Mouse (Mus musculus) adrenal gland, postnatal 36 days (tissue): ENCODE results near the gene Wdr76. TPM values are rescaled to one million over a fixed set of nuclear protein-coding genes. Genes with fewer than 3 reads are reported as not detected.
"Not testable (repeated sequence)": the region's sequence is repeated elsewhere in the genome, so short reads cannot be mapped to it uniquely, and the experiment has no call there.

Experiments used
- DNase-seq, 2 experiments: peaks; one replicate each; pipeline ENCODE4 v3.0.0; 2021; ENCODE audit warnings: mixed read lengths in 1 of 2
- long read RNA-seq, 2 experiments: library from polyadenylated mRNA; stranded (forward); transcript quantifications; one replicate each; pipeline ENCODE4 v2.0.0; 2021; ENCODE audit warnings: borderline sequencing depth in 2 of 2
- total RNA-seq, 2 experiments: library from RNA; stranded (reverse); gene quantifications; 2 replicates each; pipeline ENCODE4 v1.2.3; 2021

The Wdr76 gene
- 1 to 10 TPM; 3.4 to 3.7 TPM for total RNA-seq
- long read RNA-seq, experiment 1, partial matches to known transcripts = 0 of 2 reads
- long read RNA-seq, experiment 1, other reads (novel, unspliced or antisense) = 2 of 2 reads
- long read RNA-seq, experiment 2 = 0 reads

DNA sequence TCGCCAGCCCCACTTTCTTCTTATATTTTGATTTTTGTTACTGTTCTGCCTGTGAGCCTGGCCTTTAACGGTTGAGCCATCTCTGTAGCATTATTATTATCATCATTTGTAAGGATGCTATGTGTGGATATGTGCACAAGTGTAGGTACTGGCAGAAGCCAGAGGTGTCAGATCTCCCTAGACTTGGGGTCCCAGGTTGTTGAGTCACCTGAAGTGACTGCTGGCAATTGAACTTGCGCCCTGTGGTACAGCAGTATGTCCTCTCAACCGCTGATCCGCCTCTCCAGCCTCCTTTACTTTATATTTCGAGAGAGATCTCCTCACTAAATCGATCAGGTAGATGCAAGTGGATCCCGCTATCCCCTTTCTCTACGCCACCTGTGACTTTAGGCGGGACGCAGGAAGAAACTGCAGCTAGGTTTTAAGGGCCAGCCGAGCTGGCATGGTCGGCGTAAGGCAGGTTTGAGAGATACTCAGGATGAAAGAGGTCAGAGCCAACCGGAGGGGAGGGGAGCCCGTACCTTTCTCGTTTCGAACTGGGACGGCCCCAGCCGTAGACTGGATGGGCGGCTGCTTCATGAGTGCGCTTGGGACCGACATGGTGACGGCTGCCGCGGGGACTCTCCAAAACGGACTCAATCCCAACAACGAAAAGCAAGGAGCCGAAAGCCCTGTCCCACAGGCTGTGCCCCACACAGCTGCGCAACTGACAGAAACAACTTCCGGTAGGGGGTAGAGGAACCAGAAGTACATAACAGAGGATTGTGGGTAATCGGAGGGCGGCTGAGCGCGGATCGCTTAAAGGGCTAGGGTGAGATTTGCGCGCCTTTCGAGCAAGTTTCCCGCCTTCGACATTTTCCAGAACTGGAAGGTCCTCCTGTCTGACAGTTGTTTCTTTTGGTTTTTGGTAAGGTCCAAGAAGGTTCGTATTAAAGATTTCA, at the start of gene Wdr76, which contains the start of gene Mfap1a:
Wdr76 (plus strand) TSS at position 782 of the 941 bp plus-strand sequence.
Mfap1a (minus strand) TSS at position 724 of the 941 bp plus-strand sequence.
- DNase-seq = peak; percentile 85 to 89

DNA sequence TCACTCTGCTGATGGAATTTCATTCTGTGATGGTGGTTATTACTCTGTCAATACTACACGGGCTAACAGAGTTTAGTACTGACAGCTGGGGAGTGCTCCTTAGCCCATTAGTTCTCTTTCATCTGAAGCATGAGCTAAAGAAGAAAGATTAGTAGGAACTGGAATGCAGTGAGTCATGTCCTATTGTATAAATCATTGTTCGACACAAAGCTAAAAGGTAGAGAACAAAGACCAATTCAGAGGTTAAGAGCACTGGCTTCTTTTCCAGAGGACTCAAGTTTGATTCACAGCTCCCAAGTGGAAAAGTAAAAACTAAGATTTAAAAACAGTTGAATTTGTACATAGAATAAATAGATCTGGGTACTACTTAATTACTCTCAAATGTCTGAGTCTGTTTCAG, 46.5 kb upstream of the Wdr76 start:
- DNase-seq = no peak

DNA sequence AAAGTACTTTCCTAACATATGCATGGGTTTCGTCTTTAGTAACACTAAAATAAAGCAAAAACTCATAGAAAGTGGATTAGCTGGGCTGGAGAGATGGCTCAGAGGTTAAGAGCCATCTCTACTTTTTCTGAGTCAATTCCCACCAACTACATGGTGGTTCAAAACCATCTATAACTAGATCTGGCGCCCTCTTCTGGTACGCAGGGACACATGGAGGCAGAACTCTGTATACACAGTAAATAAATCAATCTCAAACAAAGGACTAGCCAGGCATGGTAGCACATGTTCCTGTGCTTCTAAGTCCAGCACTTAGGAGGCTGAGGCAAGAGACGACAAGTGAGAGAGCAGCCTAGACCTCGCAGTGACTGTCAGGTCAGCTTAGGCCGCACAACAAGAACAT, 37.5 kb upstream of the Wdr76 start:
- DNase-seq = not testable (repeated sequence)

DNA sequence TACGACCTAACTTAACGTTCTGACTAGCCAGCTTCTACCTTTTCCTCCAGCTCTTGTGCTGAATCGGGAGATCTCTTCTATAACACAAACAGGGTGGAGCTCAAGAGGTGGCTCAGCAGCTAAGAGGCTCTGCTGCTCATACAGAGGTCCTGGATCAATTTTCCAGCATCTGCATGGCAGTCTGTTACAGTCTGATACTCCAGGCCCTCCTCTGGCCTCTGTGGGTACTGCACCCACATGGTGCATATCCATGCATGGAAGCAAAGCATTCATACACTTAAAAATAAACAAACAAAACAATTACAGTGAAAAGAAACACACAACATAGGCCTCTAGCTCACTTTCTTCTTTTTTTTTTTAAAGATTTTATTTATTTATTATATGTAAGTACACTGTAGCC, 33.7 kb upstream of the Wdr76 start:
- DNase-seq = not testable (repeated sequence)

DNA sequence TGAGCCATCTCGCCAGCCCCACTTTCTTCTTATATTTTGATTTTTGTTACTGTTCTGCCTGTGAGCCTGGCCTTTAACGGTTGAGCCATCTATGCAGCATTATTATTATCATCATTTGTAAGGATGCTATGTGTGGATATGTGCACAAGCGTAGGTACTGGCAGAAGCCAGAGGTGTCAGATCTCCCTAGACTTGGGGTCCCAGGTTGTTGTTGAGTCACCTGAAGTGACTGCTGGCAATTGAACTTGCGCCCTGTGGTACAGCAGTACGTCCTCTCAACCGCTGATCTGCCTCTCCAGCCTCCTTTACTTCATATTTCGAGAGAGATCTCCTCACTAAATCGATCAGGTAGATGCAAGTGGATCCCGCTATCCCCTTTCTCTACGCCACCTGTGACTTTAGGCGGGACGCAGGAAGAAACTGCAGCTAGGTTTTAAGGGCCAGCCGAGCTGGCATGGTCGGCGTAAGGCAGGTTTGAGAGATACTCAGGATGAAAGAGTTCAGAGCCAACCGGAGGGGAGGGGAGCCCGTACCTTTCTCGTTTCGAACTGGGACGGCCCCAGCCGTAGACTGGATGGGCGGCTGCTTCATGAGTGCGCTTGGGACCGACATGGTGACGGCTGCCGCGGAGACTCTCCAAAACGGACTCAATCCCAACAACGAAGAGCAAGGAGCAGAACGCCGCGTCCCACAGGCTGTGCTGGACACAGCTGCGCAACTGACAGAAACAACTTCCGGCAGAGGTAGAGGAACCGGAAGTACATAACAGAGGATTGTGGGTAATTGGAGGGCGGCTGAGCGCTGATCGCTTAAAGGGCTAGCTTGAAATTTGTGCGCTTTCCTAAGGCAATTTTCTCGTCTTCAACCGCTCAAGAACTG, 33.0 kb upstream of the Wdr76 start, which contains the start of gene Mfap1b:
Mfap1b (minus strand) TSS at position 767 of the 879 bp plus-strand sequence.
- DNase-seq = peak; percentile 79 to 82

DNA sequence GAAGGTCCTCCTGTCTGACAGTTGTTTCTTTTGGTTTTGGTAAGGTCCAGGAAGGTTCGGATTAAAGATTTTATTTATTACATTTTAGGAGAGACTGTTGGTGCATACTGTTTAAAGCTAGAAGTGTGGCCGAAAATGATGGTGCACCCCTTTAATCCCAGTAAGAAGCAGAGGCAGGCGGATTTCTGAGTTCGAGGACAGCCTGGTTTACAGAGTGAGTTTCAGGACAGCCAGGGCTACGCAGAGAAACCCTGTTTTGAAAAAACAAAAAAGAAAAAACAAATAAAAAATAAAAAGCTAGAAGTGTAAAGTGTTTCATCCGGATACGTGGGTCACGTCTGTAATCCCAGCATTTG, 32.4 kb upstream of the Wdr76 start:
- peak in 1 of 2 experiments; percentile 35 for DNase-seq

DNA sequence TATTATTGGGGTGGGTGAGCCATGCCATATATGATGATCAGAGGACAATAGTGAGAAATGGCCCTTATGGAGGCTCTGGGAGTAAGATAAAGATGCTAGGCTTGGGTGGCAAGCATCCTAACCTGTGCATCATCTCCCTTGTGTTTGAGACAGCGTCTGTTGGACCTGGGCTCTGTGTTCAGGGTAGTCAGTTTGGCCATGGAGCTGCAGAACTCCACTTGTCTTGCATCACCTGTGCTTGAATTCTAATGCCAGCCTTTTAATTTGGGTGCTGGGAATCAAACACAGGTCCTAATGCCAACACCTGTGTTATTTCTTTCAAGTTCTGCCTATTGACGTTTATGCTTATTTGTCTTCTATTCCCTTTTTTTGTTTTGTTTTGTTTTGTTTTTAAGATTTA, 31.2 kb upstream of the Wdr76 start:
- DNase-seq = not testable (repeated sequence)

DNA sequence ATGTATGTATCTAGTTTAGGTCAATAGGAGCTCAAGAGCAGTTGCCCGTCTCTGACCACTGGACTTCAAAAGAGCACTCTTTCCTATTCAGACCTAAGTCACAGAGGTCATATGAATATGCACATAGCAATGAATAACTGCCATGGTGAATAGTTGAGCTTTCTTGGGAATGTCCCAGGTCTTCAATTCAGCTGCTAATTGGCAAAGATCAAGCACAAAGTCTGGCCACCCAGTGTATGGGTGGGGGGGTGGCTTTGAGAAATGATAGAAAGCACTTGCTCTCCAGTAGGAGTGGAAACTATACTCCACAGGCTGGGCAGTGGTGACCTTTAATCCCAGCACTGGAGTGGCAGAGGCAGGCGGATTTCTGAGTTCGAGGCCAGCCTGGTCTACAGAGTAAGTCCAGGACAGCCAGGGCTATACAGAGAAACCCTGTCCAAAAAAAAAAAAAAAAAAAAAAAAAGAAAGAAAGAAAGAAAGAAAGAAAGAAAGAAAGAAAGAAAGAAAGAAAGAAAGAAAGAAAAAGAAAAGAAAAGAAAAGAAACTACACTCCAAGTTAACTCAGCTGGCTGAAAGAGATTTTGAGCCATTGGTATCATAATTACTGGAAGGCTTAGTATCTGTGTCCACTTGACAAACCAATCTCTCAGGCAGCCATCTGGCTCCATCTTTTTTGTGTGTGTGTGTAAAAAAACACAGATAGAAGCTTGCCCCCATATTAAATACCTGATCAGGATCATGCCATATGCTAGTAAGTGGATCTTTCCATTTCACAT, 28.8 kb upstream of the Wdr76 start:
- no peak for DNase-seq

DNA sequence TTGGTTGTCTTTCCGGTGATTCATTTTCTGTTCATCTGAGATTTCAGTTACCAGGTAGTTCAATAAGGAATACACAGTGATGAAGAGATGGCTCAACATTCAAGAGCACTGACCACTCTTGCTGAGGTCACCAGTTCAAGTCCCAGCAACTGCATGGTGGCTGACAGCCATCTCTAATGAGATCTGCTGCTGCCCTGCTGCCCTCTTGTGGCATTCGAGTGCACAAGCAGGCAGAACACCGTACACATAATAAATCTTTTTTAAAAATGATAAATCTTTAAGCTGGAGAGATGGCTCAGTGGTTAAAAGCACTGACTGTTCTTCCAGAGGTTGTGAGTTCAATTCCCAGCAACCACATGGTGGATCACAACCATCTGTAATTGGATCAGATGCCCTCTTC, 26.0 kb upstream of the Wdr76 start:
- peak; percentile 20 to 61 for DNase-seq

DNA sequence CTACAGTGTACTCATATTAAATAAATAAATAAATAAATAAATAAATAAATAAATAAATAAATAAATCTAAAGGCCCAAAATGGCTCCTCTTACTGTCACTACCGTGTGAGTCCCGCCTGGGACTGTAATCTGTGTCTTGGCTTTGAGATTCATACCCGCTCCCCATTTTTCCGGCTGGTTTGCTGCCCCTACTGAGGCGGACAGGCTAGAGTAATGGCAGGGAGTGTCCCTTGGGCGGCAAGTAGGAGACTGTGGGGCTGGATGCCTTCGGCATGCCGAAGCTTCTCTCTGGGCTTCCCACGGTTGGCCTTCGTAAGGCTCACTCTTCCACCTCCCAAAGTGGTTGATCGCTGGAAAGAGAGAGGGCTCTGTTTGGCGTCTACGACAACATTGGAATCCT, 25.6 kb upstream of the Wdr76 start:
- not testable (repeated sequence) for DNase-seq

DNA sequence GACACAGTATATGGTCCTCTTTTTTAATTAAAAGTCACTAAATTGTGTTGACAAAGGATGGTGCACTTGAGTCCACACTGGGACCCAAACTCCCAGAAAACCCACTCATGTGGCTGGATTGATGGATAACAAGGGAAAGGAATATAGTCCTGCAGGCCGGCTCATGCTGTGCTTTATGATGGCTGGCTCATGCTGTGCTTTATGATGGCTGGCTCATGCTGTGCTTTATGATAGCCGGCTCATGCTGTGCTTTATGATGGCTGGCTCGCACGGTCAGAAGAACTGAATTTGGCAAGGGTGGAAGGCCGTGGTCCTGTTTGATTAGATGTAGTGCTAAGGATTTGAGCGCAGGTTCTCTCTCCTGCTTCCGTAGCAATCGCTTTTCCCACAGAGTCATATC, 22.9 kb upstream of the Wdr76 start:
- no peak for DNase-seq

DNA sequence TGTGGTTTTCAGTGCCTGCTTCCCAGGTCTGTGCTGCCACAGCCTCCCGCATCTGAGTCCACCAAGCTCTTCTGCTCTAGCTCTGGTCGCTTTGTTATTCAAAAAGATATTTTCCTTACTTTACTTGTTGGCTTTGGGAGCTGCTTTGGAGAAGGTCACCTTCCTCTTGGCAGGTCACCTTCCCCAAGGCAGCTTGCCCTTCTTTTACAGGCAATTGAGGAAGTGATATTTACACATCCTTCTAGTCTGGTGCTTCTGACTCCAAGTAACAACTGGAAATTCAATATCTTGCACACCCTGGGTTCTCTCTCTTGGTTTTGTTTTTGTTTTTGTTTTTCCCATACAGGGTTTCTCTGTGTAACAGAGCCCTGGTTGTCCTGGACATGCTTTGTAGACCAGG, 22.1 kb upstream of the Wdr76 start:
- not testable (repeated sequence) for DNase-seq

DNA sequence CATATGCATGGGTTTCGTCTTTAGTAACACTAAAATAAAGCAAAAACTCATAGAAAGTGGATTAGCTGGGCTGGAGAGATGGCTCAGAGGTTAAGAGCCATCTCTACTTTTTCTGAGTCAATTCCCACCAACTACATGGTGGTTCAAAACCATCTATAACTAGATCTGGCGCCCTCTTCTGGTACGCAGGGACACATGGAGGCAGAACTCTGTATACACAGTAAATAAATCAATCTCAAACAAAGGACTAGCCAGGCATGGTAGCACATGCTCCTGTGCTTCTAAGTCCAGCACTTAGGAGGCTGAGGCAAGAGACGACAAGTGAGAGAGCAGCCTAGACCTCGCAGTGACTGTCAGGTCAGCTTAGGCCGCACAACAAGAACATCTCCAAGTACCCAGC, 5.0 kb upstream of the Wdr76 start:
- not testable (repeated sequence) for DNase-seq

DNA sequence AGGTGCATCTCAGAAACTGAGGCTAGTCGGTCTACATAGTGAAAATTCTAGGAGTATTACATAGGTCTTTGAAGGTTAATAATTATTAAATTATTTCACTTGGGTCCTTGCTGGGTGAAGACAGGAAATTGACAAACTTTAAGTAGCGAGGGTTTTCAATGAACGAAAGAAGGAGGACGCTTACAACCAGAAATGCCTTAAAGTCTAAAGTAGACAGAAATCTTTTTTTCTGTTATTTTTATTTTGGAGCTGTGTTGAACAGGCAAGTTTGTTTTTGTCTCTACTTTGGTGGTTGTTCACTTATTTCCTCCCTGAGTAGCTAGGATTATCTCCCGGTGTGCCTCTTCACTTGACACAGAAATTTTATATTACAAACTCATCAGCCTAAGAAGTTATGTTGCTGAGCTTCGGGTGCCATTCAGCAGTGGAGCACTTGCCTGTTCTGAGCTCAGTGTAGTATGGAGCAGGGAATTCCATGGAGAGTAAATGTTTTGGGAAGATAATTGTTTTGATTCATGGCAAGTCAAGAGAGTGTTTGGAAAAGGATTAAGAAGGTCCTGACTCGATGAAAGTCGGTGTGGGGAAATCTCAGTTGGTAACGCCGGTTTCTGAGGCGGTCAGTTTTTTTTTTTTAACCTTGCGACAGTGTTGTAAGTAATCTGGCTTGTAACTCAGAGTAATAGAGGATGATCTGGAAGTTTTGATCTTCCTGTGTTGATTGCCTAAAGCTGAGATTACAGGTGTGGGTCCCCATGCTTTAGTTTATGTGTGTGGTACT, 839 bp downstream of the Wdr76 start:
- no peak for DNase-seq

DNA sequence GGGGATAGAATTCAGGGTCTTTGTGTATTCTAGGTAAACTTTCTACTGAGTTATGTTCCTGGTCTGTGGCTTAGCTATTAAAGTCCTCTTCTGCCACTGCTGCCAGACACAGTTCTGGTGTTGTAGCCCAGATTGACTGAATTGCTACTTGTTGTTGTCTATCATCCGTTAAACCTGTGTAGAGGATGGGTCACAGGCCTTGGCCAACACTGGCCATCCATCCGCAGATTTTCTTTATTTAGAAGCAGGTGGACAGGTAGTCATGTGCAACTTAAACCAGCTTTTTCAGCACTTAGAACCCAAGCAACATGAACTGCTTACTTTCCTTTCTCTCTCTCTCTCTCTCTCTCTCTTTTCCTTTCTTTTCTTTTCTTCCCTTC, 1.4 kb downstream of the Wdr76 start:
- DNase-seq = no peak

DNA sequence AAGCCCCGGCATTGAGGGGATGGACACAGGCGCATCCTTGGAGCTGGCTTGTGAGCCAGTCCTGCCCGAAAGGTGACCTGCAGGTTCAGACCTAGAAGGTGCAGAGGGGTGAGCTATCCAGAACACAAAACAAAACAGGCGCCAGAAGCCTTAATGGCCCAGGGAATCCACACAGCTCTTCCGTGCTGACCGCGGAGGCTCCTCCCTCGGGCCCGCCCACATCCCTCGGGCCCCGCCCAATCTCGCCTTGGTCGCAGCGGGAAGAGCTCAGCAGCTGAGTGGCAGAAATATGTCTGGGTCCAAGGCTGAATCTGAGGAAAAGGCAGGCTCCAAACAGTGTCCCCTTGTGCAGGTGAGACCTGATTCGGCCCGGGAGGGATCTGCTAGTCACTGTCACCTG, 3.1 kb downstream of the Wdr76 start:
- DNase-seq = peak; percentile 83 to 90

DNA sequence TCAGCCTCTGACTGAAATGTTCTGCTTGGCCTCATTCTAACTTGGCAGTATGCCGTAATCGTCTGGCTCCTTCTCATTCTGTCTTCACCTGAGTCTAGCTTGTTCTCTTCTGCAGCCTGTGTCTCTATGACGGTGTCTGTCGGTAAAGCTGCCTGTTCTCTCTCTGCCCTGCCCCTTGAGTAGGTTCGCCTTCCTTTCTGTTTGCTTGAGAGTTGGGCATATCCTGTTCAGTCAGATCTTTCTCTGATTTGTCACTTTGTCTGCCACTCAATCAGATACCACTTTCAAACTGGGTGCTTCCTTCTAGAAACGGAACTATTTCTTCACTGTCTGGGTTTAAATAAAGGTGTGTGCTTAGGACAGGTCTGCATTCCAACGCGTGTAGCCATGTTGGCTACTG, 4.9 kb downstream of the Wdr76 start:
- no peak for DNase-seq

DNA sequence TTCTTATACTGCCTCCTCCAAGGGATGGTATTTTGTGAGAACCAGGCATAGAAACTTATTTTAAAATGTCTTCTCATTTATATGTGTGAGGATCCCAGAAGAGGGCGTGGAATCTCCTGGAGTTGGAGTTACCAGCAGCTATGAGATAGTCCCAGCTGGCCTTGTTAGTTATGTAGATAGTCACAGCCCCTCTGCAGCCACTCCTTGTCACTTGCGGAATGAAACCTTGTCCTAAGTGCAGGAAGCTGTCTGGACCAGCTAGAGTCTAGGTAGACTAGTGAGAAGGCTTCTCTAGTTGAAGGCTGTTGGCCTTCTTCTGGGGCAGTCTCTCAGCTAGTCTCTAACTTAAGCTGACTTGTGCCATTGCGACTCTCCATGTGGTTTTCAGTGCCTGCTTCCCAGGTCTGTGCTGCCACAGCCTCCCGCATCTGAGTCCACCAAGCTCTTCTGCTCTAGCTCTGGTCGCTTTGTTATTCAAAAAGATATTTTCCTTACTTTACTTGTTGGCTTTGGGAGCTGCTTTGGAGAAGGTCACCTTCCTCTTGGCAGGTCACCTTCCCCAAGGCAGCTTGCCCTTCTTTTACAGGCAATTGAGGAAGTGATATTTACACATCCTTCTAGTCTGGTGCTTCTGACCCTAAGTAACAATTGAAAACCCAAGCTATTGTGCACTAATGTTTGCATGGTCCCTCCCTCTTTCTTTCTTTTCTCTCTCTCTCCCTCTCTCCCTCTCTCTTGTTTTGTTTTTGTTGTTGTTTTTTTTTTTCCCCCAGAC, 6.7 kb downstream of the Wdr76 start:
- not testable (repeated sequence) for DNase-seq

DNA sequence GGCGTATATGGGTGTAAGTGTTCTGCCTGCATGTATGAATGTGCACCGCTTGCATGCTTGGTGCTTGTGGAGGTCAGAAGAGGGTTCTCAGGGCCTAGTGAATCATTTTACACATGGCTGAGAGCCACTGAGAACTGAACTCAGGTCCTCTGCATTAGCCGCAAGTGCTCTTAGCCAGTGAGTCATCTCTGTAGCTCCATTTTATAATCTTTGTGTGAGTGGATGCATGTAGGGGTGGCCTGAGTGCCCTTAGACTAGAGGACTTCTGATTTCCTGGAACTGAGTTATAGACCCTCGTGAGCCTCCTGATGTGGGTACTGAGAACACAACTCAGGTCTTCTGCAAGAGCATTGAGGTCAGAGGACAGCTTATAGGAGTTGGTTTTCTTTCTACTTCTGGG, 7.7 kb downstream of the Wdr76 start:
- DNase-seq = no peak

DNA sequence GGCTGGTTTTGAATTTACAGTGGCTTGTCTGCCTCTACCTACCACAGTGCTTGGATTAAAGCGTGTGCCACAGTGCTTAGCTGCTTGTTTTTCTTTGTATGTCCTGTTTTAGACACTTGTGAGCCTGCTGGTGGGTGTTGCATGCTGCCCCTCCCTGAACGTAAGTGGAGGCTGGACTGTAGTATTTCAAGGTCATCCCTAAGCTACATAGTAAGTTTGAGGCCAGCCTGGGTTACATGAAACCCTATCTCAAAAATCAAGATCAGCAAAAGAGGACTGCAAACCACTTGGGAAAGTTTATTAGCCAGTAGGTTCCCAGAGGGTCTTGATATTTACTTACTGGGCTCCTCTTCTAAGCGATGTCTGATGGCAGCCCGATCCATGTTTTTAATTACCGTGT, 11.6 kb downstream of the Wdr76 start:
- no peak for DNase-seq
